Mouse (Mus musculus) CD4-positive, CD25-positive, alpha-beta regulatory T cell, adult 2 months (primary cell): ENCODE measurements around the gene Gm3012.
"Not testable (repeated sequence)": the region's sequence is repeated elsewhere in the genome, so short reads cannot be mapped to it uniquely, and the experiment has no call there.

Source experiments
- DNase-seq: peaks from one replicate; pipeline ENCODE4 v3.0.0-alpha.2; 2012; ENCODE audit warnings: low read depth, low spot score

Gm3012 gene

DNA sequence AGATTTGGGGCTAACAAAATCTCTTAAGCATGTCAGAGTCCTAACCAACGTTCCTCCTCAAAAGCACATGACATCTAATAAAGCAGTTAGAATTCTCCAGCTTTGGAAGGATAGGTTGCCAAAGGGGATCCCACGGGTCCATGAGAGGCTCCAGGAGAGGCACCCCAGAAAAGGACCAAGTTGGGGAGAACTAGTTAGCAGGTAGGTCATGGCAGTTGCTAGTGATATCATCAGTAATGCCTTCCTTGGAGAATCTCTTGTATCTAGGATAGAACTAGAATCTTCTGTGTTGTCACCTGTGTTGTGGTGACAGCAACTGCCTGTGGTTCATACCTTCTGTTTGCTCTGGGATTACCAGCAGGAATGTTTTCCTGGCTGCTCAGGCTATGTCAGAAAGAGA lies at the start of gene Gm3012:
TSS of gene Gm3012 (plus strand) at position 301 of the 400 bp plus-strand sequence.
- DNase-seq, result not testable (repeated sequence)

DNA sequence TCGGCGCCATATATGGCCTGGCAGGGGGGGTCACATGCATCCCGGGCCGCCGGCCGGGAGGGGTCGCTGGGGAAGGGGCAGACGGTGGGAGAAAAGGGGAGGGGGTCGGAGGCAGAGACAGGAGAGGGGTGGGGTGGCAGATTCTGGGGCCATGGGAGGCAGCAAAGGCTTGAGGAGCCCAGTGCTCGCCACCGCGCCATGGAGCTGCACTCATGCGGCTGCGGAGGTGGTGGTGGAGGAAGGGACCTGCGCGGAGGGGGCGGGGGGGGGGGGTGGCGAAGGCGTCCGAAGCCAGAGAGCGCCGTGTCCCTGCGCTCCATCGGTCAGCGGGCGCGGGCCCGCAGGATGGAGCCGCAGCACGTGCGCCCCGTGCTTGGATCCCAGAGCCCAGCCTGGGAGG lies 17.4 kb downstream of the Gm3012 start, which contains the start of gene Gm3020:
TSS of gene Gm3020 (plus strand) at position 301 of the 400 bp plus-strand sequence.
- DNase-seq, result not testable (repeated sequence)

DNA sequence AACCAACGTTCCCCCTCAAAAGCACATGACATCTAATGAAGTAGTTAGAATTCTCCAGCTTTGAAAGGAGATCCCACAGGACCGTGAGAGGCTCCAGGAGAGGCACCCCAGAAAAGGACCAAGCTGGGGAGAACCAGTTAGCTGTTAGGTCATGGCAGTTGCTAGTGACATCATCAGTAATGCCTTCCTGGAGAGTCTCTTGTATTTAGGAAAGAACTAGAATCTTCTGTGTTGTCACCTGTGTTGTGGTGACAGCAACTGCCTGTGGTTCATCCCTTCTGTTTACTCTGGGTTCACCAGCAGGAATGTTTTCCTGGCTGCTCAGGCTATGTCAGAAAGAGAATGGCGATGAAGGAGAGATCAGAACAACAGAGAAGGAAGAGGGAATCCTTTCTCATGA lies 54.2 kb downstream of the Gm3012 start, which contains the start of gene Gm3043:
TSS of gene Gm3043 (plus strand) at position 301 of the 400 bp plus-strand sequence.
- DNase-seq, result not testable (repeated sequence)
